Mouse (Mus musculus): ENCODE results near the gene Fez1. TPM values are rescaled to one million over a fixed set of nuclear protein-coding genes. Genes with fewer than 3 reads are reported as not detected.
A peak's percentile ranks its signal among the peaks of the same experiment; 100 is the strongest.

The Fez1 gene
- polyA plus RNA-seq, 1 experiment from 2014 or later, result 3.3 TPM

DNA sequence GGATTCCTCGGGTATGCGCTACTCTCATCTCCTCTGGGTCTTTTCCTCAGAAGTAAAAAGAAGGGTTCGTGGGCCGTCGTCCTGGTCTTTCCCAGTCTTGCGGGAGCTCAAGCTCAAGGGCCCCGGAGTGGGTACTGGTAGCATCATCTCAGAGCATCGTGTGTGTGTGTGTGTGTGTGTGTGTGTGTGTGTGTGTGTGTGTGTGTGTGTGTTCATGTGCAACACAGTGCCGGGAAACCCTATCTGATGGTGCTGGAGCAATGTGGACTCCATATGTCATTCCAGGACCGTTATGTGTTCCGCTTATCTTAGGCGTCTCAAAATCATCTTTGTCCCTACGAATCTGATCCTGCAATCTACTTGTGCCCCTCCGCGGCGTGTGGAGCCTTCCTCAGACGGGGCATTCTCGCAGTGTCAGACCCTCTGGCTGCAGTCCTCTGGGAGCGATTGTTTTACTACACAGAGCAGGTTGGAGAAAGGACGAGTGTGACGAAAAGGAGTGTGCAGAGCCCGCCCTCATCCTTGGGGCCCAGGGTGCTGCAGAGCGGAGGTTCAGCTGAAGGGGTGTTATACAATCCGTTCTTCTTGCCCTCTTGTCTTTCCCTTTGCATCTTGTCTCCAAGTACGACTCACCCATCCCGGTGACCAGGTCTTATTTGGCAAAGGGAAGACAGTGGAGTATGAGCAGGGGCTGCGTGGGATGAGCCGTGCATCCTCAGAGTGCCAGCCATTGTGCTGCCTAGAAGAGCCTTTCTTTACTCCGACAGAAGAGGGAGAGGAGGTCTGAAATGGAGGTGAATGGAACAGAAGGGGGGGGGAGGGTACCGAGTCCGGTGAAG lies 11.6 kb downstream of the Fez1 start:
- peak overlapping the region; percentile 45 for H3K4me3 ChIP-seq (ENCODE audit: low read depth, low read length)
- ATAC-seq (ENCODE audit: insufficient read depth) (peak; percentile 44; the same call in 1 of the 2 replicates), DNase-seq (peak; percentile 17)
- no peak for TF ChIP-seq CTCF (IDR thresholded peaks at IDR 0.05; ENCODE audit: low read depth)
- no peak overlapping the region for H3K27ac ChIP-seq (ENCODE audit: low read depth)
- H3K9ac ChIP-seq, result peak overlapping the region; percentile 44
- H3K36me3 ChIP-seq (ENCODE audit: insufficient read depth), result no peaks in the 10 kb centered on the region
- 2% methylated on average over 31 of the region's 31 CpGs for WGBS
- H3K4me2 ChIP-seq, result peak overlapping the region; percentile 79
- peaks cover 3% of the 10 kb centered on the region; the same call in 1 of the 2 replicates for H3K27me3 ChIP-seq (ENCODE audit: insufficient read depth, low read length)
- H3K4me1 ChIP-seq (ENCODE audit: insufficient read depth), result no peaks in the 10 kb centered on the region
- H3K9me3 ChIP-seq (ENCODE audit: low read depth, low read length), result no peaks in the 10 kb centered on the region

DNA sequence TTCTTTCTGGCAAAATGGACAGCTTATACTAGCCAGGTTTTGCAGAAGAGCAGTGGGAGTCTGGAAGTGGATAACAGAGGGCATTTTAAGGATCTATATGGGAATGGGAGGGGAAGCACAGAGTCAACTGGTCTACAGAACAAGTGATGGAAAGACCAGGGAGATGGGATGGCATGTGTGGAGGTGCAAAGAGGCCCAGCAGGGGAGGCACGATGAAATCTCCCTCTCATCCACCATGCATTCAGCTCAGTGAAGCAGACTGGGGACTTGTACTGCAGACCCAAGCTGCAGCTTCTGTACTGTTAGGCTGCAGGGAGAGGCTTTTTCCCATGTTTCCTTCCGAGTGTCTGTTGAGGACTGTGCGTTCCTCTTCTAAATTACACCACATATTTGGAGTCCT lies 12.2 kb downstream of the Fez1 start:
- no peaks in the 10 kb centered on the region for H3K4me1 ChIP-seq (ENCODE audit: insufficient read depth)
- no peak for TF ChIP-seq CTCF (IDR thresholded peaks at IDR 0.05; ENCODE audit: low read depth)
- no peak for ATAC-seq (ENCODE audit: insufficient read depth)
- no peak overlapping the region for H3K9ac ChIP-seq
- H3K27ac ChIP-seq (ENCODE audit: low read depth), result no peak overlapping the region
- peaks cover 3% of the 10 kb centered on the region; the same call in 1 of the 2 replicates for H3K27me3 ChIP-seq (ENCODE audit: insufficient read depth, low read length)
- WGBS, result 29% methylated on average over 3 of the region's 3 CpGs
- peak overlapping the region; percentile 45; the same call in 1 of the 2 replicates for H3K4me3 ChIP-seq (ENCODE audit: low read depth, low read length)
- H3K4me2 ChIP-seq, result no peak overlapping the region; the same call in 1 of the 2 replicates
- DNase-seq, result no peak
- no peaks in the 10 kb centered on the region for H3K36me3 ChIP-seq (ENCODE audit: insufficient read depth)
- no peaks in the 10 kb centered on the region for H3K9me3 ChIP-seq (ENCODE audit: low read depth, low read length)

DNA sequence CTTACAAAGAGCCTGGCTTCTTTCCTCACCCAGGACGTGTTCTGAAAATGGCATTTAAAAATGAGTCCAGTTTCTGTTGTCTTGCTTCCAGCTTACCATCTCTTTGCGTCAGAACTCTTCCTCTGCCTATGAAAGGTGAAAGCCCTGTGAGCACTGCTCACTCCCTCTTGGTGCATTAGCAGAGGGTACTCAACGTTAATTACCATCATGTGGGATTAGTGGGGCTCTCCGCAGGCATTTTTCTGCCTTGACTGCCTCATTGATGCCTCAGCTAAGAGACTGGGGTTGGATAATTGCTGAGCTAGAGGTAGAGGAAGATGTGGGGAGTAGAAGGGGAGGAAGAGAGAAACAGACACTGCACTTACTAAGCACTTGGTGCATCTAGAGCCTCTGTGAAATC lies 24.7 kb downstream of the Fez1 start:
- no peak overlapping the region for H3K4me3 ChIP-seq (ENCODE audit: low read depth, low read length)
- no peaks in the 10 kb centered on the region for H3K9me3 ChIP-seq (ENCODE audit: low read depth, low read length)
- no peaks in the 10 kb centered on the region for H3K27me3 ChIP-seq (ENCODE audit: insufficient read depth, low read length)
- H3K9ac ChIP-seq, result no peak overlapping the region
- no peak for DNase-seq
- H3K36me3 ChIP-seq (ENCODE audit: insufficient read depth), result no peaks in the 10 kb centered on the region
- WGBS, result 46% methylated on average over 4 of the region's 4 CpGs
- H3K4me1 ChIP-seq (ENCODE audit: insufficient read depth), result no peaks in the 10 kb centered on the region
- H3K27ac ChIP-seq (ENCODE audit: low read depth), result no peak overlapping the region
- H3K4me2 ChIP-seq, result no peak overlapping the region
- no peak for ATAC-seq (ENCODE audit: insufficient read depth)
- TF ChIP-seq CTCF (IDR thresholded peaks at IDR 0.05; ENCODE audit: low read depth), result no peak

DNA sequence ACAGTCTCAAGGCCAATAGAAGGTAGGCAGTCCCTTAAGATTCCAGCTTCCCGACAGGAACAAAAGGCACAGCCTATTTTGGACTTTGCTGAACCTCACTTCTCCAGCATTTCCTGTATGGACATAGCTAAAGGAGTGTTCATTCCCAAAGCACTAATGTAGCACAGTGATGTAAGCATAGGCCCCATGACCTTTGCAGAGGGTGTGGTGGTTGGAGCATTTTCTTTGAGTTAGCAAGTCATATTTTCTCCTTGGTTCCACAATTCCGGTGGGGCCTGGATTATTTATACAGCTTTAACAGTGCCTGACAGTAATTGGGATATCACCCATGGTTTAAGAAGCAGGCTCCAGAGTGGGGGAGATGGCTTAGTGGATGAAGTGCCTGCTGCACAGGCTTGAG lies 27.0 kb downstream of the Fez1 start:
- no peak overlapping the region for H3K27ac ChIP-seq (ENCODE audit: low read depth)
- WGBS, result 64% methylated on average over 2 of the region's 2 CpGs
- no peak for DNase-seq

DNA sequence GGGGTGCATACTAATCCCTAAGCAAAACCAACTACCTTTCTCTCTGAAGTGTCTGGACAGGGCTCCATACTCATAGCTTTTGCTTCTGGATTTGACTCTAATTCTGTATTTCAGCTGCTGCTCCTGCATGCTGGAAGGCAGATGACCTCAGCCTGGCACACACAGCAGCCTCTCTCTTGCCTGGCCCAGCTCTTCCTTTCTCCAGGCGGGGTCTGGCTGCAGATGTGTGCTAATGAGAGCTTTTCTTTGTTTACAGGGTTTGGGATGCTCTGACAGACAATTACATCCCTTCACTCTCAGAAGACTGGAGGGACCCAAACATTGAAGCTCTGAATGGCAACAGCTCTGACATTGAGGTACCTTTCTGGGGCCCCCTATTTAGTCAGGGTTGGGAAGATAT lies 28.4 kb downstream of the Fez1 start:
- H3K9ac ChIP-seq, result no peak overlapping the region
- DNase-seq (no peak), ATAC-seq (ENCODE audit: insufficient read depth) (no peak)
- H3K36me3 ChIP-seq (ENCODE audit: insufficient read depth), result no peaks in the 10 kb centered on the region
- TF ChIP-seq CTCF (IDR thresholded peaks at IDR 0.05; ENCODE audit: low read depth), result no peak
- H3K4me2 ChIP-seq, result no peak overlapping the region
- H3K27me3 ChIP-seq (ENCODE audit: insufficient read depth, low read length), result no peaks in the 10 kb centered on the region
- no peak overlapping the region for H3K27ac ChIP-seq (ENCODE audit: low read depth)
- H3K9me3 ChIP-seq (ENCODE audit: low read depth, low read length), result no peaks in the 10 kb centered on the region
- H3K4me1 ChIP-seq (ENCODE audit: insufficient read depth), result no peaks in the 10 kb centered on the region
- no peak overlapping the region for H3K4me3 ChIP-seq (ENCODE audit: low read depth, low read length)
- 38% methylated on average over 1 of the region's 1 CpGs for WGBS

More for the DNA sequence above, 27.0 kb downstream of the Fez1 start:
- H3K4me2 ChIP-seq, result no peak overlapping the region
- no peak for ATAC-seq (ENCODE audit: insufficient read depth)
- no peak for TF ChIP-seq CTCF (IDR thresholded peaks at IDR 0.05; ENCODE audit: low read depth)
- no peak overlapping the region for H3K4me3 ChIP-seq (ENCODE audit: low read depth, low read length)
- no peaks in the 10 kb centered on the region for H3K9me3 ChIP-seq (ENCODE audit: low read depth, low read length)
- H3K4me1 ChIP-seq (ENCODE audit: insufficient read depth), result no peaks in the 10 kb centered on the region
- no peak overlapping the region for H3K9ac ChIP-seq
- no peaks in the 10 kb centered on the region for H3K27me3 ChIP-seq (ENCODE audit: insufficient read depth, low read length)
- no peaks in the 10 kb centered on the region for H3K36me3 ChIP-seq (ENCODE audit: insufficient read depth)

DNA sequence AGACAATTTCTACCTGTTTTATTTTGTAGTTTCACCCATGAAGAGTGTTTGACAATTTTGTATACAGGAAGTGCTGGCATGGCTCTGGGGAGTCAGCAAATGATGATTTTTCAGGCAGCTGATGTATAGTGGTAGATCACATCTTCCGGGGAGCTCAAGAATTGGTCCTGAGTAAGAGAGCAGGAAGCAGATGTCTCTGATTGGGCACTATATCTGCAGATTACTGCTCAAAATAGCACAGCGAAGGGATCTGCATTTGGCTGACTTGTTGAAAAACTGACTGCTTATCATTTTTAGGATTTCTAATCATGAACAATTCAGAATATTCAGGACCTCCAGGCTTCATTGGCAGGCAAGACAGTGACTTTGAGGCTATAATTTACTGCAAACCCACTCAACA lies 30.5 kb downstream of the Fez1 start:
- H3K4me1 ChIP-seq (ENCODE audit: insufficient read depth), result no peaks in the 10 kb centered on the region
- H3K36me3 ChIP-seq (ENCODE audit: insufficient read depth), result no peaks in the 10 kb centered on the region
- H3K9me3 ChIP-seq (ENCODE audit: low read depth, low read length), result no peaks in the 10 kb centered on the region
- no peaks in the 10 kb centered on the region for H3K27me3 ChIP-seq (ENCODE audit: insufficient read depth, low read length)
- 81% methylated on average over 2 of the region's 2 CpGs for WGBS
- no peak for ATAC-seq (ENCODE audit: insufficient read depth)
- no peak overlapping the region for H3K4me2 ChIP-seq
- H3K4me3 ChIP-seq (ENCODE audit: low read depth, low read length), result no peak overlapping the region
- TF ChIP-seq CTCF (IDR thresholded peaks at IDR 0.05; ENCODE audit: low read depth), result no peak
- no peak overlapping the region for H3K27ac ChIP-seq (ENCODE audit: low read depth)
- H3K9ac ChIP-seq, result no peak overlapping the region
- DNase-seq, result no peak

DNA sequence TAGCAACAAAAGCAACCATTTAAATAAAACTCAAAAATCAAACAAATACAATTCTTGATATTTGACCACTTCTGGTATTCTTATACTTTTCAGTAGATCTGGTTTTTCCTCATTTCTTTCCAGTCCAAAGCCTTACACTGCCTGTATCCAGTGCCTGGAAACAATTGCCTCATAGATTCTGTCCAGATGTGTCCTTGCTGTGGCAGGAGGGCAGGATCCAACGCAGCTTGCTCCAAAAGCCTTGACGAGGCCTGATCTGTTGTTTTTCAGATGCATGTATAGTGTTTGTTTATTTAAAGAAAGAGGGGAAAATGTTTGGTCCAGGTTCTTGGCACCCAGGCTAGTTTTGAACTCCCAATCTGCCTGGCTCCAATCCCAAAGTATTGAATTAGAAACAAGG lies 34.7 kb downstream of the Fez1 start:
- Histone ChIP-seq H3K27me3 (ENCODE audit: insufficient read depth, low read length) (no peaks in the 10 kb centered on the region), H3K4me2 (no peak overlapping the region), H3K9ac (no peak overlapping the region), H3K27ac (ENCODE audit: low read depth) (no peak overlapping the region), H3K36me3 (ENCODE audit: insufficient read depth) (no peaks in the 10 kb centered on the region), H3K4me3 (ENCODE audit: low read depth, low read length) (no peak overlapping the region), H3K4me1 (ENCODE audit: insufficient read depth) (no peaks in the 10 kb centered on the region), H3K9me3 (ENCODE audit: low read depth, low read length) (no peaks in the 10 kb centered on the region)
- WGBS, result 54% methylated on average over 2 of the region's 2 CpGs
- no peak for TF ChIP-seq CTCF (IDR thresholded peaks at IDR 0.05; ENCODE audit: low read depth)
- no peak for ATAC-seq (ENCODE audit: insufficient read depth)
- DNase-seq, result no peak

All from lung, embryonic 14.5 days (tissue).